ENCODE assay signal across 14 mouse cellular contexts in genomic region chr9:24450976-24451375, GRCm38 (mm10).
"Had no signal": no experiment of that assay in that cellular context is flagged by ENCODE, and none has a peak within 500 bp of the region (broad histone marks: within the 10 kb centered on the region; RNA-seq: fewer than 3 reads in every experiment).

No protein-coding gene starts in this region.

- H3K4me3 ChIP-seq: limb, embryonic 13.5 days; midbrain, embryonic 12.5 days; neural tube, embryonic 13.5 days; stomach, embryonic 15.5 days had no signal

- H3K27ac ChIP-seq: limb, embryonic 13.5 days; liver, embryonic 14.5 days; midbrain, embryonic 12.5 days; neural tube, embryonic 13.5 days; stomach, embryonic 15.5 days had no signal

- ATAC-seq: lung, postnatal 0 days; midbrain, embryonic 16.5 days had no signal

- H3K9ac ChIP-seq: limb, embryonic 13.5 days; liver, embryonic 14.5 days; midbrain, embryonic 12.5 days; neural tube, embryonic 13.5 days; stomach, embryonic 15.5 days had no signal

- H3K36me3 ChIP-seq: midbrain, embryonic 12.5 days; neural tube, embryonic 13.5 days; stomach, embryonic 15.5 days had no signal

- H3K9me3 ChIP-seq: limb, embryonic 13.5 days; midbrain, embryonic 12.5 days; neural tube, embryonic 13.5 days; stomach, embryonic 15.5 days had no signal

- H3K4me2 ChIP-seq: limb, embryonic 13.5 days; midbrain, embryonic 12.5 days; neural tube, embryonic 13.5 days; stomach, embryonic 15.5 days had no signal

- H3K4me1 ChIP-seq: midbrain, embryonic 12.5 days; neural tube, embryonic 13.5 days; stomach, embryonic 15.5 days had no signal

- H3K27me3 ChIP-seq: limb, embryonic 13.5 days; midbrain, embryonic 12.5 days; neural tube, embryonic 13.5 days; stomach, embryonic 15.5 days had no signal

- DNase-seq: kidney, postnatal 10 days; kidney, postnatal 4 days; lung, adult 2 months; lung, postnatal 36 days; right cerebral cortex, postnatal 14 days; thymus, adult 2 months; thymus, postnatal 25 days had no signal
